Mouse (Mus musculus) E14TG2a.4 (cell line): ENCODE results near the gene Sergef.

Source experiments
- H3K27me3 ChIP-seq: 2 replicates; pipeline ENCODE4 v1.6.1; 2014; ENCODE audit warnings: low read length, control low read depth; ENCODE audit not compliant: insufficient read depth
- H3K36me3 ChIP-seq: 2 replicates; pipeline ENCODE4 v1.6.1; 2014; ENCODE audit warnings: low read length, control low read depth; ENCODE audit not compliant: insufficient read depth
- H3K4me1 ChIP-seq: replicated peaks from 2 replicates; pipeline ENCODE4 v1.6.1; 2014; ENCODE audit warnings: low read depth, low read length, control low read depth
- H3K4me3 ChIP-seq: replicated peaks from 2 replicates; pipeline ENCODE4 v1.5.1; 2014; ENCODE audit warnings: mild to moderate bottlenecking, low read length
- H3K9me3 ChIP-seq: 2 replicates; pipeline ENCODE4 v1.6.1; 2014; ENCODE audit warnings: low read length, control low read depth
- CTCF ChIP-seq: conservative IDR thresholded peaks from 2 replicates; pipeline ENCODE4 v1.5.1; 2014; ENCODE audit warnings: low read length
- NANOG ChIP-seq: IDR thresholded peaks from 2 replicates; pipeline ENCODE4 v1.6.1; 2014; ENCODE audit warnings: borderline replicate concordance, low read length, mixed read lengths
- POU5F1 ChIP-seq: IDR thresholded peaks from 2 replicates; pipeline ENCODE4 v1.6.1; 2014; ENCODE audit warnings: low read length, borderline replicate concordance

Sergef gene

DNA sequence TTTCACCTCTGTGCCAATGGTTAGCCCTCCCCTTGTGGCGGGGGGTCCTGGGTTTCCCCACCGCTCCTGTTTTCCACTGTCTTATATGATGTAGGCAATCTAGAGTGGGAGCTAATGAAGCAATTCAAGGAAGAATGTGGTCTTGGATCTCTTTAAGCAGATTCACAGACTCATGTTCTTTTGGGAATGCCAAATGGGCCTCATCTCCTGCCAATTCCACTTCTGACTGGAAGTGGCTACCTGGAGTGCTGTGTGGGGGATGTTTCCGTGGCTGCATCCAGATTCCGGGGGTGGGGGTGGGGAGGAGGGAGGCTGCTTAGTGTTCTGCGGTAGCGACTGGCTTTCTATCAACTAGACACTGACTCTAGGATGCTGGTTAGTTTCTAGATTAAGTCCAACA, 159.8 kb downstream of the Sergef start:
- no peaks in the 10 kb centered on the region for H3K36me3 ChIP-seq
- H3K27me3 ChIP-seq: no peaks in the 10 kb centered on the region
- no peaks in the 10 kb centered on the region for H3K9me3 ChIP-seq
- H3K4me3 ChIP-seq: no peak overlapping the region
- H3K4me1 ChIP-seq: peaks cover 11% of the 10 kb centered on the region
- TF ChIP-seq POU5F1 (no peak), NANOG (no peak)

DNA sequence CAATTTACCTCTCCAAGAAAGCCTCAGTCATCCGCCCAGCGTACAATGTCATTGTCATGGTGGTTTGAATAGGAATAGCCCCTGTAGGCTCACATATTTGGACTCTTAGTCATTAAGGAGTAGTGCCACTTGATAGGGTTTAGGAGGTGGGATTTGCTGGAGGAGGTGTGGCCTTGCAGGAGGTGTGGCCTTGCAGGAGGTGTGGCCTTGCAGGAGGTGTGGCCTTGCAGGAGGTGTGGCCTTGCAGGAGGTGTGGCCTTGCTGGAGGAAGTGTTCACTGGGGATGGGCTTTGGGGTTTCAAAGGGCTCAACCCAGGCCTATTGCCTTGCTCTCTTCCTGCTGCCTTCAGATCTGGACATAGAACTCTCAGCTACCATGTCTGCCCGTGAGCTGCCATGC, 162.2 kb downstream of the Sergef start:
- Histone ChIP-seq H3K36me3 (no peaks in the 10 kb centered on the region), H3K27me3 (no peaks in the 10 kb centered on the region), H3K9me3 (no peaks in the 10 kb centered on the region), H3K4me1 (peaks cover 11% of the 10 kb centered on the region), H3K4me3 (no peak overlapping the region)
- TF ChIP-seq CTCF (no peak), NANOG (no peak), POU5F1 (no peak)

DNA sequence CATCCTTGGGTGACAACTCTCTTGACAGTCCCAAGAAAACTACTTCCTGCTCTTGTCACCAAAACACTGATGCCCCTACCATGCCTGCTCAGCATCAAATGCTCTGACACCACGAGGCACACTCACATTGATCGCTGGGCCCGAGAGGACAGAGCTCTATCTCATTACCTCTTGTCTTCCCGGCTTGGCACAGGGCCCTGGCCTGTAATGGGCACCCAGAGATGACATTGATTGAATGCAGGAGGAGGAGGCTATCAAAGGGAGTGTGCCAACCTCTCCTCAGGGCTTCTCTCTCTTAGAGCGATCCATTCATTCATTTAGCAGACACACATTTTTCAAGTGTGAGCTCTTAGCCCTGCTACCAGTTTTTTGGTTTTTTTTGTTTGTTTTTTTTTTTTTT, 164.1 kb downstream of the Sergef start:
- no peaks in the 10 kb centered on the region for H3K36me3 ChIP-seq
- H3K9me3 ChIP-seq: no peaks in the 10 kb centered on the region
- no peaks in the 10 kb centered on the region for H3K27me3 ChIP-seq
- no peak for TF ChIP-seq NANOG
- TF ChIP-seq CTCF: no peak
- no peak for TF ChIP-seq POU5F1
- peaks cover 11% of the 10 kb centered on the region for H3K4me1 ChIP-seq
- no peak overlapping the region for H3K4me3 ChIP-seq

DNA sequence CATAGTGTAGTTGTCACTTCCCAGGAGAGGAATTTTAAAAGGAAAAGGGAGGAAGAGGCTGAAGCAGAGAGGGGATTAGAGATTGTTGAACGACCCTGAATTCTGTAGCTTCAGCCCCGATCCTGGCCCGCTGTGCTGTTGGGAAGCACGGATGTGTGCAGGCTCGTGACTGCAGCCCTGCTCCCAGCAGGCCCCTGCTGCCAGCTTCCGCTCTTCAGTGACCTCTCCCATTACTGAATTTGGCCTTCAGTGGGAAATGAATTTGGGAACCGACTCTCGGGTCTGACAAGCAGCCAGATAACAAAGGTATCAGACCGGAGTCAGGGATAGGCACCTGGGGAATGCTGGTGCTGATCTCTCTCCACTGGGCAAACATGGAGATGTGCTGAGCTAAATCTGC, 166.5 kb downstream of the Sergef start:
- TF ChIP-seq POU5F1 (no peak), CTCF (no peak), NANOG (no peak)
- Histone ChIP-seq H3K4me3 (no peak overlapping the region), H3K4me1 (peaks cover 11% of the 10 kb centered on the region), H3K27me3 (no peaks in the 10 kb centered on the region), H3K9me3 (no peaks in the 10 kb centered on the region), H3K36me3 (no peaks in the 10 kb centered on the region)

DNA sequence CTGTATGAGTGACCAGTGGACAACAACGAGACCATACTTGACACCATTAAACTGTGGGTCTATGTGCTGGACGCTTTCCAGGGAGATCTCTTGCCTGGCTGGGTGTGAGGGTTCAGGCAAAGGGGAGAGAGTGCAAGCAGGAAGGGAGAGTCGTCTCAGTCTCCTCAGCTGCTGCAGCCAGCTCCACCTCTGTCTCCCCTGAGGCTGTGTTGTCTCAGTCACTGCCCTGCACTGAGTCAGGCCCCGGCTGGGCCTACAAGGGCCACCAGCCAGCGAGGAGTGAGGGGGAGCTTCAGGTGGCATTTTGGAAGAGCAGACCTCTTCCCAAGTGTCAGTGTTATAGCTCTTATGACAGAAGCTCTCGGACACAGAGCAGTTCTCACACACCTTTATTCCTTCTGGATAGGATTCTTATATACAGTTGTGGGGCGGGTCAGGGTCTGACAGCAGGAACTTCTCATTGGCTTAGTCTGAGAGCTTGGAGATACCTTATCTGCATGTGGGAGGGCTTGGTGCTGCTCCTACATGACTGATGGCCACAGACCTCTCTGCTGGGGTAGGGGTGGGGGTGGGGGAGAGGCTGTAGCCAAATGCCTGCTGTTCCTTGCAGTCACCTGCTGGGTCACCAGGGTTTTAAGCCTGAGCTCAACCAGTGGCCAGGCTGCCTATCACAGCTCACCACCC, 168.4 kb downstream of the Sergef start:
- no peak for TF ChIP-seq NANOG
- no peak for TF ChIP-seq CTCF
- no peak for TF ChIP-seq POU5F1
- H3K4me1 ChIP-seq: no peaks in the 10 kb centered on the region; the same call in 1 of the 2 replicates
- no peaks in the 10 kb centered on the region for H3K36me3 ChIP-seq

DNA sequence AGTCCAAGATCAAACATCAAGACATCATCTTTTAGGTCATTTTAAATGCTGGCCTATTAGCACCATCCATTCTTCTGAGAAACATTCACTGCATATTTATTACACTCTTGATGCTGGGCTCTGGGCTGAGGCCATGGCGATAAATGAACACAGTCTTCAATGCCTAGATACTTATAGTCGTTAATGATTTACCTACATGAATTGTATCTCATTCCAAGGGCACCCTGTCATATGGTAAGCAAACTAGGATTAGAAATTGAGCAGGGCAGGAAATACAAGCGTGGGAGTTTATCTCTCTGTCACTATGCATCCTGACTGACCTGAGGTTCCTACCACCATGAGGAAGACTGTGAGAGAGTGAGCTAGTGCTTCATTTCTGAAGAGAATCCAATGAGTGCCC, 170.1 kb downstream of the Sergef start:
- no peaks in the 10 kb centered on the region for H3K9me3 ChIP-seq
- no peaks in the 10 kb centered on the region; the same call in 1 of the 2 replicates for H3K4me1 ChIP-seq
- no peaks in the 10 kb centered on the region for H3K36me3 ChIP-seq
- H3K27me3 ChIP-seq: no peaks in the 10 kb centered on the region
- no peak for TF ChIP-seq POU5F1
- no peak for TF ChIP-seq NANOG
- no peak for TF ChIP-seq CTCF
- no peak overlapping the region for H3K4me3 ChIP-seq

More for the DNA sequence above, 168.4 kb downstream of the Sergef start:
- no peak overlapping the region for H3K4me3 ChIP-seq
- no peaks in the 10 kb centered on the region for H3K9me3 ChIP-seq
- no peaks in the 10 kb centered on the region for H3K27me3 ChIP-seq

DNA sequence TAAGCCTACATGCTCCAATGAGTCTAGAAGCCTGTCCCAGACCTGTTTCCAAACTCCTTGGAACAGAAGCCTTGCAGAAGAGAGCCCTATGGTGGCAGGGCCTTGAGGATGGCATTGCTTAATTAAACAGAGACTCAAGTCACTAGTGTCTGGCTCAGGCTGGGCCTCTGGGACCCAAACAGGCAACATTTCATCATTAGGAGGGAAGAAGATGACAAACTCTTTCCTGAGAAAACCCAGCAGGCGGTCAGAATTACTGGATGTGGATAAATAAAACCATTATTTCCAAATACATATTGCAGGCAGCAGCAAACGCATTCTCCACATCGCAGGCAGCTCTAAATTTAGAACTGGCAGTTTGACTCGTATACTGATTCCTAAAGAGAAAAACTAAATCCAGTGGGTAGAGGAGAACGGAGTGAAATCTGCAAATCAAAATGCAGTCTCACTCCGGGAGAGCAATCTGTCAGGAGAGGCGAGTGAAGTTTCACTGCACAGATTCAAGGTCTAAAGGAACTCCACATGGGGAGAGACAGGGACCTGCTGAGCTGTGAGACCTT, 173.1 kb downstream of the Sergef start:
- no peak overlapping the region for H3K4me3 ChIP-seq

DNA sequence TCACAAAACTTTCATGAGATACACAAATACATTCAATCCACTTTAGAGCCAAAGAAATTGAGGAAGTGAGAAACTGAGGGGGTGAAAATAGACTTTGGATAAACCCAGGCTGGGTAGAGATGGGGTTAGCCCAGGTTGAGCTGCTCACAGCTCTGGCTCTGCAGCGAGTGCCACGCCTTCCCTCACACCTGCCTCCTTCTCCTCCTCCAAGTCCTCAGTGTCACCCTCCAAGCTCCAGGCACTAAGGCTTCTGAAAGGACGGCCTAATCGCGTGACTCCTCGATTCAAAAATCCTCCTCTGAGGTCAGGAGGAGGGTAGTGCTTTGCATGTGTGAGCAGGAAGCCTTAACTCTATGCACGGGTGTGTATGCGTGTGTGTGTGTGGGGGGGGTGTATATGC, 176.5 kb downstream of the Sergef start:
- Histone ChIP-seq H3K27me3 (no peaks in the 10 kb centered on the region), H3K4me1 (no peaks in the 10 kb centered on the region), H3K36me3 (no peaks in the 10 kb centered on the region), H3K9me3 (no peaks in the 10 kb centered on the region), H3K4me3 (no peak overlapping the region)
- TF ChIP-seq POU5F1 (no peak), CTCF (no peak), NANOG (no peak)

More for the DNA sequence above, 173.1 kb downstream of the Sergef start:
- Histone ChIP-seq H3K4me1 (no peaks in the 10 kb centered on the region), H3K36me3 (no peaks in the 10 kb centered on the region), H3K27me3 (no peaks in the 10 kb centered on the region), H3K9me3 (no peaks in the 10 kb centered on the region)
- TF ChIP-seq CTCF: no peak
- TF ChIP-seq POU5F1: no peak
- TF ChIP-seq NANOG: no peak
